Mouse (Mus musculus) neutrophil, adult 83 days (primary cell): ENCODE measurements around the gene Ceacam18. TPM values are rescaled to one million over a fixed set of nuclear protein-coding genes. Genes with fewer than 3 reads are reported as not detected.

Experiments
- total RNA-seq, 2 experiments: library from RNA; stranded (reverse); gene quantifications; one replicate each; pipeline ENCODE4 v1.2.4; 2023

Ceacam18 gene
- under 1 TPM in 1 of 2 experiments, not detected in 1; 0.22 TPM for total RNA-seq

DNA sequence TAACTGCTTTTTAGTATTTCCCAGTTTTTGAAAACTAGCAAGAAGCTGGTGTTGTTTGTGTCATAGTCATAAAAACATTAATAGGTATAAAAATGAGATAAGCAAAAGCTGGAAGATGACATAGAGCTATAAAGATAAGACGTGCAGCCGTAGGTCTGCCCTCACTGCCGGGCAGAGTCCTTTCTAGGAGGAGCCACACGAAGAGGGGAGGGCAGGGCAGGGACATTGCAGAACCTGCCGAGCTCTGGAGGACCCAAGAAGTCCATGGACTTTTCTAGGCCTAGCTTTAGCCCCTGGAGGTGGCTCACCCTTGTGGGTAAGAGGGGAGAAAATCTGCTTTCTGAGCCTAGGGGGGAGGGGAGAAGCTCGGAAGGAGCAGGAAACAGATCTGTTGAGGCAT is at the start of gene Ceacam18:
Gene Ceacam18, plus strand, starts transcription at position 208 of the 400 bp plus-strand sequence.

DNA sequence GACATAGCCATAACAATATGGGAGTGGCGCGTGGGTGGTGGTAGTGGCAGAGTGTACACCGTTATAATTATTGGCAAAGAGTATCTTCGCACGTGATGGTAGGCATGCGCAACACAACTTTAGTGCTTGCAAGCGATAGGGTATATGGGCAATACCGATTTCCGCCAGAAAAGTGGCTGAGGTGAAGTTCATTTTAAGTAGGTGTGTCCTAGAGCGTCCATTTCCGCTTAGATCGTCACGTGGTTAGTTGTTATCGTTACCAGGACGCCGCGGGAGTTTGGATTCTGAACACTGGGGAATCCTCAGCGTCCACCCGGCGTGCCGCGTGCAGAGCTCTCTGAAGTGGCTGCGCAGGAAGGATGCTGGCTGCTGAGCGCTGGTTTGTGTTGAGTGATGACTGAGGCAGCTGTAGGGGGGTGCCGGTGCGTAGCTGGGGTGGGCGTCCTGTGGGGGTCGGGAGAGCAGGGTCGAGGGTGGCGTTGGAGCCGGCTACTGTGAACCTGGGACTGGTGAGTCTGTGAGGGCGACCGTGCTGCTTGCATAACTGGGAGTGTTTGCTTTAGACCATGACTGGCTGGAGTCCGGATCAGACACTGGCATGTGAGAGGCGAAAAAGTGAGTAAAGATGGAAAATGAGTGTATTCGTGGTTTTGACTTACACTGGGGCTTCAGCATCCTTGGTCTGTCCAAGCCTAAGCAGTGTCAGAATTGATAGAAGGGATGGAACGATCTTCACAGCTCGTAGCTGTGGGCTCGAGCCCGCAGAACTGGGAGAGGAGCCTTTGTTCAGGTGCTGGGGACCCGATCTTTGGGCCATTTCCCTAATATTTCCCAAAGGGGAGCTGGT is 27.4 kb upstream of the Ceacam18 start, which contains the start of gene Zfp819:
Gene Zfp819, plus strand, starts transcription at position 274 of the 847 bp plus-strand sequence.

GRCm38 (mm10) chr7:43660002-43660401 is 25.5 kb downstream of the Ceacam18 start, which contains the start of gene Siglece:
TSS of gene Siglece (minus strand) at chr7:43660161.

DNA sequence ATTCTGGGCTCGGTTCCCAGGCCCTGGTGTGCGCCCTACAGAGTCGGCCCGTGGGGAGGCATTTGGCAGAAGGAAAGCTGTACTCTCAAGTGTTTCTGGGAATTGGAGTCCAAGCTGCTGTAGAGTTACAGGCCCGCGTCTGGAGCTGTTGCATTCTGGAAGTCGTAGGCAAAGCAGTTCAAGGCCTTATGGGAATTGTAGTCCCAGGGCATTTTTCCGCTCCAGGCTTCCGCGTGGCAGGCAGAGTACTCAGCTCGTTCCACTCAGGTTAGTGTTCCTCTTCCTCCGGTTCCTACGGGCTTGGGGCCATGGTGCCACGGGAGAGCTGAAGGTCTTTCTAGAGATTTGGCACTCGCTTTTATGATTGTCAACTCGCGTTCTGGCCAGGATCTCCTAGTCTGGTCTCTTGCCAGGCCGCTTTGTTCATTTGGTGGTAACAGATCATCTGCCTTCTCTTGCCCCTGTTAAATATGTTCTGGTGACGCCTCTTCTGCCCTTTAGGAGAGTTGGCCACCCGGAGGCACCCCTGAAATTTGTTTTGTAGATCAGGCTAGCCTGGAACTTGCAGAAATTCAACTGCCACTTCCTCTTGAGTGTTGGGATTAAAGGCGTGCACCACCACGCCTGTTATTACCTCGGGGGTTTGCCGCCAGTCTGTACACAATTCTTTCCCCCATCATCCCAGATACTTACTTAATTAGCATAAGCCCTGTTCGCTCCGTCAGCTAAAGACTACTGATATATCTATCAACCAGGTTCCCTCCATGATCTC is 37.5 kb downstream of the Ceacam18 start, which contains the start of gene Ctu1:
Gene Ctu1, plus strand, starts transcription at position 208 of the 772 bp plus-strand sequence.

GRCm38 (mm10) chr7:43690118-43690517 is 55.6 kb downstream of the Ceacam18 start, which contains the start of gene Klk14:
TSS of gene Klk14 (plus strand) at chr7:43690418.

Other genes starting within 250 kb of the Ceacam18 start
- gene Siglecg, start 226.5 kb upstream of the Ceacam18 start, total RNA-seq = 10 to 100 TPM; 50.8 to 51.6 TPM
- not detected for gene Lim2, start 207.0 kb upstream of the Ceacam18 start, total RNA-seq
- 10 to 100 TPM; 30.2 to 33.5 TPM for gene Nkg7, start 197.6 kb upstream of the Ceacam18 start, total RNA-seq
- under 1 TPM in 1 of 2 experiments, not detected in 1; 0.73 TPM for gene Cldnd2, start 193.9 kb upstream of the Ceacam18 start, total RNA-seq
- 10 to 100 TPM; 55.9 to 73.8 TPM for gene Etfb, start 190.6 kb upstream of the Ceacam18 start, total RNA-seq
- not detected for gene Gm45233, start 190.6 kb upstream of the Ceacam18 start, total RNA-seq
- 10 to 100 TPM; 10.8 to 11.0 TPM for gene Vsig10l, start 171.6 kb upstream of the Ceacam18 start, total RNA-seq
- gene Iglon5, start 144.6 kb upstream of the Ceacam18 start, total RNA-seq = not detected
- not detected for gene 4931406B18Rik, start 128.8 kb upstream of the Ceacam18 start, total RNA-seq
- gene Cd33, start 90.3 kb upstream of the Ceacam18 start, total RNA-seq = 100 to 1,000 TPM; 339 to 380 TPM
- 1 to 10 TPM; 2.8 to 3.0 TPM for gene Zfp658, start 72.5 kb upstream of the Ceacam18 start, total RNA-seq
- 10 to 100 TPM; 11.2 to 11.9 TPM for gene Zfp719, start 55.1 kb upstream of the Ceacam18 start, total RNA-seq
- under 1 TPM; 0.29 to 0.37 TPM for gene Zfp819, start 27.5 kb upstream of the Ceacam18 start, total RNA-seq
- 100 to 1,000 TPM; 147 to 167 TPM for gene Siglece, start 25.5 kb downstream of the Ceacam18 start, total RNA-seq
- gene Ctu1, start 37.3 kb downstream of the Ceacam18 start, total RNA-seq = 1 to 10 TPM; 3.0 to 3.6 TPM
- not detected for gene Klk14, start 55.7 kb downstream of the Ceacam18 start, total RNA-seq
- gene Klk13, start 77.9 kb downstream of the Ceacam18 start, total RNA-seq = not detected
- gene Klk12, start 134.2 kb downstream of the Ceacam18 start, total RNA-seq = not detected
- gene Klk11, start 139.9 kb downstream of the Ceacam18 start, total RNA-seq = not detected
- not detected for gene Klk10, start 146.3 kb downstream of the Ceacam18 start, total RNA-seq
- not detected for gene Klk9, start 157.2 kb downstream of the Ceacam18 start, total RNA-seq
- 1 to 10 TPM; 1.6 to 2.8 TPM for gene Klk8, start 162.9 kb downstream of the Ceacam18 start, total RNA-seq
- gene Klk7, start 176.6 kb downstream of the Ceacam18 start, total RNA-seq = not detected
- not detected for gene Klk6, start 189.8 kb downstream of the Ceacam18 start, total RNA-seq
- not detected for gene Klk5, start 207.3 kb downstream of the Ceacam18 start, total RNA-seq
- gene Klk4, start 246.5 kb downstream of the Ceacam18 start, total RNA-seq = not detected